Mouse (Mus musculus) adrenal gland, adult (tissue): ENCODE measurements around the gene D430042O09Rik.

Source experiments
- DNase-seq, 2 experiments: peaks; one replicate each; pipeline ENCODE4 v3.0.0; 2022 to 2023; ENCODE audit warnings: low spot score in 1 of 2; ENCODE audit not compliant: inconsistent age in 2 of 2

Gene D430042O09Rik

GRCm38 (mm10) chr7:125790039-125790438 is 82.4 kb downstream of the D430042O09Rik start:
- peak; percentile 39 to 69 for DNase-seq

DNA sequence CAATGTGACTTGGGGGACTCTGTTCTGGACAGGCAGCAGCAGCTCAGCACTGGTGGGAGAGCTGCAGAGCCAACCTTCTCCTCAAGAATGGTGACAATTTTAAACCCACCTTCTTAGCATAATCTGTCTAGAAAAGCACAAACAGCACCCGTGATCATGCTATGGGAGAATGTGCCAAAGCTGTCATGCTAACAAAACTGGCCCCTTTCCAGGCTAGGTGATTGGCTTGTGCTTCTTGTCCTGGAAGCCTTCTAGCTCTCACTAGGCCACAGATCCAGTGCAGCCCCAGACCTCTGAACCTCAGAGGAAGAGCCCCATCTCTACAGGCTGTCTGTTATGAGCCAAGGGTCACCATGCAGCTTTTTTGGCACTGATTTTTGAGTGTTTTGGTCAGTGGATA is 98.9 kb downstream of the D430042O09Rik start:
- no peak for DNase-seq

GRCm38 (mm10) chr7:125808210-125808609 is 100.5 kb downstream of the D430042O09Rik start:
- peak; percentile 38 to 73 for DNase-seq

GRCm38 (mm10) chr7:125812721-125813120 is 105.0 kb downstream of the D430042O09Rik start:
- DNase-seq = peak; percentile 46 to 76

GRCm38 (mm10) chr7:125815733-125816132 is 108.0 kb downstream of the D430042O09Rik start:
- no peak for DNase-seq

- no peak for DNase-seq
Measured at GRCm38 (mm10) chr7:125818301-125818712, 110.6 kb downstream of the D430042O09Rik start.

DNA sequence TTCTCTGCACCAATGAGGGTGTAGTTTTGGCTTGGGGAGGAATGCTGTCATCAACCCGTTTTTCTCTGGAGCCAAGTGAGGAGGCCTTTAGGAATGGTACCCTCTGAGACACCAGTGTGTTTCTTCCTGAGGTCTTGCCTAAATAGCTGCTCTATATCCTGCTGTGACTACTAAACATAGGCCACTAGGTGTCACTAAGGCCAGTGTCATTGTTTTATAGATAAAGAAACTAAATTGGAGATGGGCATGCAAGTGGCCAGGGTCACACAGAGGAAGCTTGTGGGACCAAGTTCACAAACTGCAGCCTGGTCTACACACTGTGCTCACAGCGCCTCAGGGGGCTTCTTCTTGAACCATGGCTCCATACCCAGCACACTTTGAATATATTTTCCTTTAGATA is 112.5 kb downstream of the D430042O09Rik start:
- DNase-seq = peak; percentile 24 to 70

DNA sequence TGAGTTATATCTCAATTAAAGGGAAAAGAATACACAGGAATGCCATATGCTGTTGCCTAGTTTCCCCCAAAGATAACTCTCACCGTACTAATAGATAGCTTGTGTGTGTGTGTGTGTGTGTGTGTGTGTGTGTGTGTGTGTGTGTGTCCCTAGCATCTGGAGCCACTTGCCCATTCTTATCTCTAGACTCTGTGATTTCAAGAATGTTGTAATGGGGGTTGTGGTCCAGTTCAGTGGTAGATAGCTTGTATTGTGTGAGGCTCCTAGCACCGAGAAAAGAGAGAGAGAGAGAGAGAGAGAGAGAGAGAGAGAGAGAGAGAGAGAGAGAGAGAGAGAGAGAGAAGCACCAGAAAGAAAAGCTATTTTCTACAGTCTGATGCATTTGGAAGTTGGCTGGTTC is 118.7 kb downstream of the D430042O09Rik start:
- DNase-seq = no peak

- peak; percentile 46 to 87 for DNase-seq
Measured at GRCm38 (mm10) chr7:125826887-125827286, 119.2 kb downstream of the D430042O09Rik start.

DNA sequence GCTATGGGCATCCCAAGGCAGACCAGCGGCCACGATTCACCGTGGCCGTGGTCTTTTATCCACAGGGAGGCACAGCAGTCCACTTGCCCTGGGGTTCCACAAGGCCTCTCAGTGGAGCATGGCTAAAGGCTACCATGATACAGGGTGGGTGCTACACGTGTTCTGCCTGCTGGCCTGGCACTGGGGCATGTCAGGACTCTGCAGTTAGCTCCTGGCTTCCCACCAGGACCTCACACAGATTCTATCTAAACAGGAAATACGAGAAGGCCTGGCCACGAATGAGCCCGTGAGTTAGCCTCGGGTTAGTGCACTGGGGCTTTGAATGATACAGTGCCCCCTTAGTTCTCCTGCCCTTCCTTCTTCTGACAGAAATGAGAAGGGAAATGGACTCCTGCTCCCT is 119.7 kb downstream of the D430042O09Rik start:
- DNase-seq = peak; percentile 21 to 50

DNA sequence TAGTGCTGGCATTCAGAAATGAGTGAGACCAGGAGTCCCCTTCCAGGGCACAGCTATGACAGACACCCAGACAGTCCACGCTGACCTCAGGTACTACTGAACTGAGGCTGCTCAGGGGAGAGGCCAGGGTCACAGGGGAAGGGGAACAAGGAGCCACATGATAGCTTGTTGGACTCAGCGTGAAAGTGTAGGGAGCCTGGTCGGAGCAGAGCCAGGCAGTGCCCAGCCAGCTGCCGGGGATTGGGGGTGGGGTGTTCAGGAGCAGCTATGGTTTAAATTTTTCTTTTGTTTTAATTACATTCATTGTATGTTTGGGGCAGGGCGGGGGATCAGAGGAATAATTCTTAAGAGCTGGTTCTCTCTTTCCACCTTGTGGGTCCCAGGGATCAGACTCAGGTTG is 120.9 kb downstream of the D430042O09Rik start:
- no peak for DNase-seq

DNA sequence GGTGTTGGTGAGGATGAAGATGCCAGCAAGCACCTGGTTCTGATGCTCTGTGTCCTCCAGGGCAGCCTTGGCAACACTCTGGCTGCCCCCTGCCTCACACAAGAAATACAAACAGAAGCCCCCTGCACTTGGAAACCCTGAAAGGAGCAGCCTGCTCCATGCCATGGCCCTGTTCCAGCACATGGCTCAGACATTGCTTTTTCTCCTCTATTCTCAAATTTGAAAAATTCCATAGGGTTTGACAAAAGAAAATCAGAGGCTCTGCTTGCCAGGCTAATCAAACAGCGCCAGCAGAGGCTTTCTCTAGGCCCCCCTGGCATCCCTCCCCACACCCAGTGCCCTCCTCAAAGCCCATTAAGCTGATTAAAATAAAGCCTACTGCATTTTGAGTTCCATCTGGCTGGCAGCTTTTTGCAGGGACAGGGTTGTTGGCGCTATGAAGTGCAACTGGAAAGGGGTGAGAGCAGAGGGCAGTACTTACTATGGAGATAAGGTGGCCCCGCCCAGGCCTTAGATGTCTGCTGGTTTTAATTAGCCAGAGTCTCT is 121.5 kb downstream of the D430042O09Rik start:
- DNase-seq = no peak

- DNase-seq = no peak
Measured at GRCm38 (mm10) chr7:125832767-125833166, 125.1 kb downstream of the D430042O09Rik start.

GRCm38 (mm10) chr7:125833471-125833870 is 125.8 kb downstream of the D430042O09Rik start:
- peak; percentile 22 to 72 for DNase-seq

DNA sequence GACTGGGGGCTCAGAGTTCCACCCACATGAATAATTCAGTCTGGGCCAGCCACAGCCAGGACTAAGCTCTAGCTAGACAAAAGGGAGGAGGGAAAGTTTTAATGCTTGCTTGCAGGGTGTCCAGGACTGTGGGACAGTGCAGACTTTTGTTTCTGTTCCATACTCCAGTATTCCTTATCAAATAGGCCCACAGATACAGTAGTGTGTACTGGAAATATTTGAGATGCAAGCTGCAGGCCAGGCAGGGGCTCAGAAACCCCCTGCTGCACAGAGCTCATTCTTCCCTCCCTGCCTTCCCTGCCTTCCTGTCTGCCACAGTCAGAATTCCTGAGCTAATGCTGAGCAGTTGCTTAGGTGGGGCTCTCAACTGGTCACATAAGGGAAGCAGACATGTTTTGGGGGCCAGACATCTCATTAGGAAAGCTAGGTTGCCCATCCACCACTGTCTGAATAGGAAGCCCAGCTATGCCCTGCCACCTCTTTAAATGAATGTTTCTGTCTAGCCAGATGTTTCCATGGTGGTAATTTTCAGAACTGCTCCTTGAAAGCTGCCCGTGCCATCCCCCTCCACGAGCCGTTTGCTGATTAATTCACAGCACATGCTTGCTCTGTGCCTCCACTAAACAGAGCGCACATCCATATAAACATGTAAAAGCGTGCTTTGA is 130.5 kb downstream of the D430042O09Rik start:
- no peak for DNase-seq

DNA sequence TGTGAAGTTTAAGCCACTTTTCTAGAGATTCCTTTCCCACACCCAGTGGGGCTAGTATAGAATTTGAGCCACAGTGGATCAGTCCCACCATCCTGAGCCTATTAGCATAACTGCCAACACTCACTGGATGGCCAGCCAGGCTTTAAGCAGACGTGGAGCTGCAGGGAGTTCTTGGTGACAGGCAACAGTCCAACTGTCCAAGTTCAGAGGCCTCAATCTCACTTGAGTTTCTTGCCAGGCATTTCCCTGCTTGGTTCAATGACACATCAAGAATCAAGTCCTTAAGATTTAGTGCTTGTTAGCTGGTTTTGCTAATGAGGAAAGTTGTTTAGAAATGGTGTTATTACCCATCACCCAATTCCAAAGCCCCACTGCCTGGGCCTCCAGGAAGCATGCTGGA is 137.9 kb downstream of the D430042O09Rik start:
- no peak for DNase-seq

- no peak for DNase-seq
Measured at GRCm38 (mm10) chr7:125846866-125847527, 139.3 kb downstream of the D430042O09Rik start.

DNA sequence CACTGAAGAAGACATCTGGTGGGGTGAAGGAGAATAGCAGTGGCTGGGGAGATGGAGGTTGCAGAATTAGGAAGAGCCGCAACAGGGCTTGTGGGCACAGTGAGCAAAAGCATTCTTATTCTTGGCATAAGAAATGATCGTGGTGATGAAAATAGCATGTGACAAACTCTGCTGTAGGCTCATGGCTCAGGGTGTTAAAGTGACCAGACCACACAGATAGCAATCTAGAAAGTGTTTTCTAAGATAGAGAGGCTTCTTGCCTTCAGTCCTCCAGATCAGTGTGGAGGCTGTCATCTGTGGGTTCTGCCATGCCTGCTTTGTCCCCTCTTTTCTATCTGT is 139.8 kb downstream of the D430042O09Rik start:
- no peak for DNase-seq

- DNase-seq = peak in 1 of 2 experiments; percentile 76
Measured at GRCm38 (mm10) chr7:125859564-125859963, 151.9 kb downstream of the D430042O09Rik start.

DNA sequence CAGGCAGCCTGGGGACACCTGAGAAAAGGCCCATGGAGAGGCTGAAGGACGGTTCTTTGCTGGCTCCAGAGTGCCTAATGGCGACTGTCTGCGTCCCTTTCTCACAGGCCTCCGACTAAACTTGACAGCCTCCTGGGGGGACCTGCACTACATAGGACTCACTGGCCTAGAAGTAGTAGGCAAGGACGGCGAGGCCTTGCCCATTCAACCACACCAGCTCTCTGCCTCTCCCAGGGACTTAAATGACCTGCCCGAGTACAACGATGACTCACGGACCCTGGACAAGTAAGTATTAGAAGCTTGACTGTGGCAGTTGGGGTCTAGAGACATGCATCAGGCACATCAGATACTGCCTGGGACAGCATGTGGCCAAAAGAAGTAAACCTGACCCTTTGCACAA is 152.7 kb downstream of the D430042O09Rik start:
- DNase-seq = peak in 1 of 2 experiments; percentile 78

- DNase-seq = no peak
Measured at GRCm38 (mm10) chr7:125864026-125864425, 156.3 kb downstream of the D430042O09Rik start.

- peak; percentile 72 to 84 for DNase-seq
Measured at GRCm38 (mm10) chr7:125865234-125865633, 157.5 kb downstream of the D430042O09Rik start.
